12 mouse cellular contexts compared by ENCODE assay signal in the genomic region with DNA sequence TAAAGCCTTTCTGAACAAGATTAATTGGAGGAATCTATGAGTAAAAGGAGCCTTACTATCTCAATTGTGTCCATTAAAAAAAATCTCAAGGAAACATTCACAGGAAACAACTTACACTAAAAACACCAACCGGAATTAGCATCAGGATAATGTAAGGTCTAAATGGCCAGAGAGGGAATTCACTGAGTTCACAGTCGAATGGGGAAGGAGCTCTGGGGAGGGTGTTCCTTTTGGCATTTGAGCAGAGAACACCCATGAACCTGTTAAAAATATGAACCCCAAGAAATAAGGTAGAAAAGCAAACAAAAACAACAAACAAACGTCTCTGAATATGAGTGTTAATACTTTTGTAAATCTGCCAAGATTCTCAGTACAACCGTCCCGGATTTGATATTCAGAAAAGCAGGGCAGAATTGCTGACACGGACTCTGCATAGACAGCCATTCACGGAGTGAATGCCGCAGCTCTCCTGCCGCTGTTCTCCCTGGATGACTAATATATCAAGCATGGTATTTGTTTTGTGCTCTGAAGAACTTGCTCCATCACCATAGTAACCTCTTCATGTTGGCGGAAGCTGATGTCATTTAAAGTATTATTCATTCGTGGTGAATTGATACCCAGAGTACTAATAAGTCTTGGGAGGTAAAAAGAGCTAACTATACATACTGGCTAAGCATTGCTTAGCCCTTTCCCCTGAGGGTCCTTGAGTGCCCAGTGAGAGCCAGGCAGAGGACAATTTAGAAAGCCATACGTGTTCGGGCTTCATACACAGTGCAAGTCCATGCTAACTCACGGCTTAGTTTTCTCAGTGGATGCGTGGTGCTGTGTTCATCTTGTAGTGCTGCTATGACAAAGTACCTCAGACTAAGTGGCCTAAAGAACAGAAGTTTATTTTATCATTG. TPM values are rescaled to one million over a fixed set of nuclear protein-coding genes. Genes with fewer than 3 reads are reported as not detected.
DNase-seq lines count a peak whose midpoint lies in the region; ATAC-seq lines count a peak whose summit lies in the region.
"Had no signal": no experiment of that assay in that cellular context is flagged by ENCODE, and none has a peak within 500 bp of the region (broad histone marks: within the 10 kb centered on the region; RNA-seq: fewer than 3 reads in every experiment).

No protein-coding gene starts in this region.

- H3K27ac ChIP-seq in forebrain, embryonic 16.5 days (ENCODE audit: low read length) = no peak overlapping the region; the same call in 1 of the 2 replicates
- H3K27ac ChIP-seq in lung, embryonic 16.5 days (ENCODE audit: low read length) = no peak overlapping the region
- H3K27ac ChIP-seq: heart, embryonic 13.5 days had no signal

- no peak overlapping the region for H3K4me3 ChIP-seq in forebrain, embryonic 16.5 days (replicated peaks; ENCODE audit: low read length)
- no peak overlapping the region for H3K4me3 ChIP-seq in lung, embryonic 16.5 days (ENCODE audit: low read length)
- H3K4me3 ChIP-seq: erythroblast, embryonic 14.5 days; heart, embryonic 13.5 days had no signal

- no peaks in the 10 kb centered on the region for H3K9me3 ChIP-seq in forebrain, embryonic 16.5 days (ENCODE audit: control insufficient read depth, low read length)
- no peaks in the 10 kb centered on the region for H3K9me3 ChIP-seq in lung, embryonic 16.5 days (ENCODE audit: control insufficient read depth, low read length)

- H3K4me1 ChIP-seq in forebrain, embryonic 16.5 days (replicated peaks; ENCODE audit: control insufficient read depth, insufficient read depth, low read length) = peaks cover 14% of the 10 kb centered on the region
- H3K4me1 ChIP-seq in lung, embryonic 16.5 days (replicated peaks; ENCODE audit: control insufficient read depth, insufficient read depth, low read length) = no peaks in the 10 kb centered on the region
- H3K4me1 ChIP-seq: heart, embryonic 13.5 days had no signal

- H3K27me3 ChIP-seq in forebrain, embryonic 16.5 days (replicated peaks; ENCODE audit: control insufficient read depth, insufficient read depth, low read length) = no peaks in the 10 kb centered on the region
- H3K27me3 ChIP-seq in lung, embryonic 16.5 days (ENCODE audit: control insufficient read depth, insufficient read depth, low read depth, low read length) = no peaks in the 10 kb centered on the region
- H3K27me3 ChIP-seq: heart, embryonic 13.5 days had no signal

- peak overlapping the region; percentile 33 for H3K4me2 ChIP-seq in forebrain, embryonic 16.5 days (ENCODE audit: low read length)
- H3K4me2 ChIP-seq in lung, embryonic 16.5 days (ENCODE audit: low read depth, low read length) = no peak overlapping the region
- H3K4me2 ChIP-seq: heart, embryonic 13.5 days had no signal

- peak; percentile 23 for DNase-seq in heart, adult 11 months
- DNase-seq in heart, adult 9 months (ENCODE audit: low spot score in 2 of 2) = no peak
- DNase-seq in 3134 (ENCODE audit: extremely low read depth, insufficient read length, low spot score) = peak; percentile 62
- no peak for DNase-seq in cerebellum, postnatal 14 days
- DNase-seq in natural killer cell, adult 2 months (ENCODE audit: low spot score in 2 of 2) = no peak
- DNase-seq in cerebellum, postnatal 4 days (ENCODE audit: low spot score in 2 of 2) = no peak
- DNase-seq: cerebellum, adult 2 months; liver, postnatal 0 days had no signal

- peak; percentile 90 for ATAC-seq in forebrain, embryonic 16.5 days
- peak; percentile 88 for ATAC-seq in lung, embryonic 16.5 days (ENCODE audit: low read depth)
- ATAC-seq: liver, postnatal 0 days had no signal

- WGBS in forebrain, embryonic 16.5 days = 12% methylated on average over 15 of the region's 15 CpGs
- 42% methylated on average over 15 of the region's 15 CpGs for WGBS in lung, embryonic 16.5 days

- H3K9ac ChIP-seq in forebrain, embryonic 16.5 days (replicated peaks; ENCODE audit: low read depth, low read length) = no peak overlapping the region; the same call in 1 of the 2 replicates
- no peak overlapping the region for H3K9ac ChIP-seq in lung, embryonic 16.5 days (ENCODE audit: low read length)
- H3K9ac ChIP-seq: heart, embryonic 13.5 days; liver, postnatal 0 days had no signal

- no peaks in the 10 kb centered on the region for H3K36me3 ChIP-seq in forebrain, embryonic 16.5 days (ENCODE audit: control insufficient read depth, insufficient read depth)
- no peaks in the 10 kb centered on the region for H3K36me3 ChIP-seq in lung, embryonic 16.5 days (ENCODE audit: control insufficient read depth, insufficient read depth, low read length)
- H3K36me3 ChIP-seq: heart, embryonic 13.5 days had no signal

RNA-seq across cellular contexts. Expression of a gene that starts 22.9 kb away (rescaled TPM):
- polyA plus RNA-seq in forebrain, embryonic 16.5 days (2015; fragmentation: Nextera tagmentation; extraction: Ambion mirVana) = 3.4 and 5.8 TPM in 2 replicates
- 0.25 and 0.44 TPM in 2 replicates for polyA plus RNA-seq in lung, embryonic 16.5 days (2015; fragmentation: Nextera tagmentation; extraction: Ambion mirVana)
- polyA plus RNA-seq: erythroblast, embryonic 14.5 days had no signal

Comparison
In these comparisons a context has a peak if more than half of its experiments do, and no peak if none do; other contexts are left out.
1. DNase-seq: peak in heart, adult 11 months (single experiment) and 3134 (single experiment); none in heart, adult 9 months (0 of 2), cerebellum, postnatal 14 days (0 of 2), natural killer cell, adult 2 months (0 of 2) and cerebellum, postnatal 4 days (0 of 2).